Mouse (Mus musculus): Measurements from ENCODE around the gene Hist1h2ab.
"Not testable (repeated sequence)": the region's sequence is repeated elsewhere in the genome, so short reads cannot be mapped to it uniquely, and the experiment has no call there.

The Hist1h2ab gene

GRCm38 (mm10) chr13:23750839-23751477, at the start of gene Hist1h2ab:
Gene Hist1h2ab, plus strand, starts transcription at chr13:23751126.
- DNase-seq (ENCODE audit: low spot score in 2 of 2), result peak; percentile 62 to 72

GRCm38 (mm10) chr13:23702220-23702619, 48.7 kb upstream of the Hist1h2ab start:
- DNase-seq (ENCODE audit: low spot score in 2 of 2), result no peak

- DNase-seq (ENCODE audit: low spot score in 2 of 2), result not testable (repeated sequence)
Observed at GRCm38 (mm10) chr13:23702801-23703200, 48.1 kb upstream of the Hist1h2ab start.

GRCm38 (mm10) chr13:23705751-23706356, 45.1 kb upstream of the Hist1h2ab start:
- DNase-seq (ENCODE audit: low spot score in 2 of 2), result no peak

- no peak for DNase-seq (ENCODE audit: low spot score in 2 of 2)
Observed at GRCm38 (mm10) chr13:23706771-23707170, 44.2 kb upstream of the Hist1h2ab start.

GRCm38 (mm10) chr13:23708041-23708440, 42.9 kb upstream of the Hist1h2ab start:
- no peak for DNase-seq (ENCODE audit: low spot score in 2 of 2)

GRCm38 (mm10) chr13:23708654-23709053, 42.3 kb upstream of the Hist1h2ab start:
- DNase-seq (ENCODE audit: low spot score in 2 of 2), result no peak

GRCm38 (mm10) chr13:23709714-23710373, 41.1 kb upstream of the Hist1h2ab start:
- no peak for DNase-seq (ENCODE audit: low spot score in 2 of 2)

- peak in 1 of 2 experiments; percentile 35 for DNase-seq (ENCODE audit: low spot score in 2 of 2)
Observed at GRCm38 (mm10) chr13:23710374-23711089, 40.4 kb upstream of the Hist1h2ab start, which contains the start of gene Hfe. Gene Hfe, minus strand, starts transcription at chr13:23710854.

GRCm38 (mm10) chr13:23716261-23717042, 34.5 kb upstream of the Hist1h2ab start:
- no peak for DNase-seq (ENCODE audit: low spot score in 2 of 2)

GRCm38 (mm10) chr13:23717176-23717575, 33.8 kb upstream of the Hist1h2ab start:
- DNase-seq (ENCODE audit: low spot score in 2 of 2), result no peak

- DNase-seq (ENCODE audit: low spot score in 2 of 2), result not testable (repeated sequence)
Observed at GRCm38 (mm10) chr13:23717593-23718245, 33.2 kb upstream of the Hist1h2ab start.

- DNase-seq (ENCODE audit: low spot score in 2 of 2), result no peak
Observed at GRCm38 (mm10) chr13:23724239-23724638, 26.7 kb upstream of the Hist1h2ab start.

- DNase-seq (ENCODE audit: low spot score in 2 of 2), result no peak
Observed at GRCm38 (mm10) chr13:23725213-23725612, 25.7 kb upstream of the Hist1h2ab start.

GRCm38 (mm10) chr13:23728472-23729191, 22.3 kb upstream of the Hist1h2ab start:
- DNase-seq (ENCODE audit: low spot score in 2 of 2), result no peak

- DNase-seq (ENCODE audit: low spot score in 2 of 2), result no peak
Observed at GRCm38 (mm10) chr13:23729192-23729525, 21.8 kb upstream of the Hist1h2ab start.

- DNase-seq (ENCODE audit: low spot score in 2 of 2), result no peak
Observed at GRCm38 (mm10) chr13:23729706-23730105, 21.2 kb upstream of the Hist1h2ab start.

GRCm38 (mm10) chr13:23730479-23730878, 20.4 kb upstream of the Hist1h2ab start:
- no peak for DNase-seq (ENCODE audit: low spot score in 2 of 2)

GRCm38 (mm10) chr13:23732156-23732804, 18.6 kb upstream of the Hist1h2ab start:
- DNase-seq (ENCODE audit: low spot score in 2 of 2), result no peak

GRCm38 (mm10) chr13:23737091-23737490, 13.8 kb upstream of the Hist1h2ab start:
- no peak for DNase-seq (ENCODE audit: low spot score in 2 of 2)
